Mouse (Mus musculus) CH12F3 (cell line): ENCODE measurements around the gene Olfr1145.

ENCODE experiments used
- in situ Hi-C: fragments of 300-500 bp; cut with MboI; formaldehyde crosslinking; loops from 2 replicates; pipeline ENCODE4 v1.14.3; 2020; ENCODE audit warnings: low sequenced_read_pairs

Olfr1145 gene

GRCm38 (mm10) chr2:87809522-87809921, at the start of gene Olfr1145:
TSS of gene Olfr1145 (plus strand) at chr2:87809822.
- in situ Hi-C loops: no loop called here

GRCm38 (mm10) chr2:87776143-87776542, 33.5 kb upstream of the Olfr1145 start:
- in situ Hi-C loops: no loop called here

GRCm38 (mm10) chr2:87779183-87779582, 30.4 kb upstream of the Olfr1145 start, which contains the start of gene Olfr152:
TSS of gene Olfr152 (plus strand) at chr2:87779483.
- in situ Hi-C loops: no loop called here

- in situ Hi-C loops: no loop called here
These were observed 9.3 kb upstream of the Olfr1145 start, which contains the start of gene Olfr1143 for GRCm38 (mm10) chr2:87800292-87800691. TSS of gene Olfr1143 (plus strand) at chr2:87800592.

GRCm38 (mm10) chr2:87830233-87830632, 20.6 kb downstream of the Olfr1145 start, which contains the start of gene Olfr1148:
TSS of gene Olfr1148 (plus strand) at chr2:87830533.
- in situ Hi-C loops: no loop called here

GRCm38 (mm10) chr2:87843693-87844092, 34.1 kb downstream of the Olfr1145 start, which contains the start of gene Olfr1150-ps1:
TSS of gene Olfr1150-ps1 (plus strand) at chr2:87843993.
- in situ Hi-C loops: no loop called here

GRCm38 (mm10) chr2:87855562-87855961, 45.9 kb downstream of the Olfr1145 start, which contains the start of gene Olfr1151:
TSS of gene Olfr1151 (plus strand) at chr2:87855862.
- in situ Hi-C loops: no loop called here
